Mouse (Mus musculus) gastrocnemius, postnatal 36 days (tissue): ENCODE measurements around the gene Mvb12a. TPM values are rescaled to one million over a fixed set of nuclear protein-coding genes. Genes with fewer than 3 reads are reported as not detected.
"Not testable (repeated sequence)": the region's sequence is repeated elsewhere in the genome, so short reads cannot be mapped to it uniquely, and the experiment has no call there.

ENCODE experiments used
- DNase-seq, 2 experiments: peaks; one replicate each; pipeline ENCODE4 v3.0.0; 2022
- intact Hi-C: fragments of 180-260 bp; cut with DNase I; formaldehyde crosslinking; loops from one replicate; pipeline ENCODE4 v1.15.1; 2025
- long read RNA-seq, 2 experiments: library from polyadenylated mRNA; stranded (forward); transcript quantifications; one replicate each; pipeline ENCODE4 v2.0.0; 2021
- total RNA-seq, 2 experiments: library from RNA; stranded (reverse); gene quantifications; 2 replicates each; pipeline ENCODE4 v1.2.3; 2021

Mvb12a gene
- 10 to 100 TPM; 20.8 to 24.8 TPM for total RNA-seq
- long read RNA-seq, experiment 1, transcript Mvb12a-201 (9 exons, 1,062 nt): major isoform, 20 of 27 reads
- long read RNA-seq, experiment 1, partial matches to known transcripts: 4 of 27 reads
- long read RNA-seq, experiment 1, other reads (novel, unspliced or antisense): 3 of 27 reads
- long read RNA-seq, experiment 2, transcript Mvb12a-201 (9 exons, 1,062 nt): major isoform, 20 of 27 reads
- long read RNA-seq, experiment 2, partial matches to known transcripts: 4 of 27 reads
- long read RNA-seq, experiment 2, other reads (novel, unspliced or antisense): 3 of 27 reads

DNA sequence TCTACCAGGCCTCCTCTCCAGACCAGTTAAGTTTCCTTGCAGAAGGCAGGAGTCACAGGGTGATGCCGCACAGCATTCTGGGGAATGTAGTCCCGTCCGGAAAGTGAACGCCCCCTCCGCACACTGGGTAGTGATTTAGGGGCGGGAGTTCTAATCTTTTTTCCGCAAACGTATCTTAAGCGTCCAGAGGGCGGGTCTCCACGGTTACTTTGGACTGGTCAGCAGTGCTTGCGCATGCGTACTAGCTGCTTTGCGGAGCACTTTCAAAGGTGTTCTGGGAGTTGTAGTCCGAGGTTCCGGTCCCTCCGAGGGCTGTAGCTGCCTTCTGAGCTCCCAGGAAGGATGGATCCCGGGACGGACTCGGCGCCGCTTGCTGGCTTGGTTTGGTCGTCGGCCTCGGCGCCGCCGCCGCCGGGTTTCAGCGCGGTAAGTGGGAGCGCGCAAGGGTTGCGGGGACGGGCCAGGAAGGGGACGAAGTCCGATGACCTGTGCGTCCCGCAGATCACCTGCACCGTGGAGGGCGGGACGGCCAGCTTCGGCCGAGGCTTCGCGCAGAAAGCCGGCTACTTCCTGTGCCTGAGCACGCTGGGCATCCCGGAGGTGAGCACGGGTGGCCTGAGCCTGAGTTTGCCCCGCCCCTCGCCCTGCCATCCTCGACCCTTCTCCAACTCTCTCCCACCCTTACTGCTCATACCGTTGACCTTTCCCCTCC is at the start of gene Mvb12a:
Mvb12a (plus strand) TSS at position 291 of the 712 bp plus-strand sequence.
- DNase-seq: peak; percentile 90 to 97
- intact Hi-C loops: loop anchor here (10.0 kb wide), 1 partner anchor 382 kb away; no protein-coding TSS in a partner anchor

DNA sequence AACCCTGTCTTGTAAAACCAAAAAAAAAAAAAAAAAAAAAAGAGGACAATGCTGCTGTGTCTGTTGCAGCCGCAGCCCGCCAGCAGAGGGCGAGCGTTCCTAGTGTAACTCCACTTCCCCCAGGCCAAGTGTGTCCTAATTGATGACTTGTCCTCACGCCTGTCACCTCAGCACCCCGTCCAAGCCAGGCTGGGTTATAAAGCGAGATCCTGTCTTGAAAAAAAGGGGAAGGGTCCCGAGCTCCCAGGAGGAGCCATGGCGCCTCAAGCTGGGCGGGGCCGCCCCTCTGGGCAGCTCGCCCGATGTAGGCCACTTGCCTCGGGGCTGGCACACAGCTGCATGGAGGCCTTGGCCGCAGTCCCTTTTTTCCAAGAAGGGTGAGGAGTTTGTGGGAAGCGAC is 47.7 kb upstream of the Mvb12a start:
- intact Hi-C loops: loop anchor here (1.0 kb wide), 1 partner anchor 26 kb away; no protein-coding TSS in a partner anchor
- DNase-seq: peak; percentile 78 to 79

DNA sequence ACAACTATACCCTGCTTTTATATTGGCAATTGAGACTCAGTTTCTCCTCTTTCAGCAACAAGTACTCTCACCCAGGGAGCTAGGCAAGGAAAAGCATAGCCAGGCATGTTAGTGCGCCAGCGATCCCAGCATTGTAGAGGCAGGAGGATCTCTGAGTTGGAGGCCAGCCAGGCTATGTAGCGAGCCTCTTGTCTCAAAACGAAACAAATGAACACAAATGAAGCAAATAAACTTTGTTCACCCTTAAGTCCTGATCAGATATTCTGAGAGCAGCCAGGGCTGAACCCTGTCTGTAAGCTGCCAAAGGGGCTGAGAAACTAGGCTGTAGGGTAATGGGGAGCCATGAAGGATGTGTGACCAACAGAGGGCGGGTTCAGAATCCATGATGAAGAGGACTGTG is 46.9 kb upstream of the Mvb12a start:
- DNase-seq: no peak
- intact Hi-C loops: loop anchor here (1.0 kb wide), 1 partner anchor 25 kb away; no protein-coding TSS in a partner anchor

DNA sequence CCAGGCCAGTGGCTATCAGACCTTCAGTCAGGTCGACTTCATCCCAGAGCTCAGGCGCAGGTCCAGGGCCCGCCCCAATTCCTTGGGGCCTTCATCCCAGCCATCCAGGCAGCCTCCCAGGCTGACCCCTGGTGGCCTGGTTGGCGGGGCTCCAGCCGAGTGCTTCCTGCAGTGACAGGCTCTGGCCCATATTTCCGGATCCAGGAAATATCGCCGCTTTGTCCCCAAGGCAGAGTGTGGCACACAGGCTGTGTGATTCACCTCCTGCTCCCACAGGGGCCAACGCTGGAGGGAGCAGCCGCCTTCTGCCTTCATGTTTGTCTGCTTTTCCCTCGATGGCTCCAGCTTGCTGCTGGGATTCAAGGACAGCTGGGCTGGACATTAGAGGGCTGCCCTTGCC is 46.2 kb upstream of the Mvb12a start:
- DNase-seq: peak; percentile 85 to 89
- intact Hi-C loops: no loop called here

DNA sequence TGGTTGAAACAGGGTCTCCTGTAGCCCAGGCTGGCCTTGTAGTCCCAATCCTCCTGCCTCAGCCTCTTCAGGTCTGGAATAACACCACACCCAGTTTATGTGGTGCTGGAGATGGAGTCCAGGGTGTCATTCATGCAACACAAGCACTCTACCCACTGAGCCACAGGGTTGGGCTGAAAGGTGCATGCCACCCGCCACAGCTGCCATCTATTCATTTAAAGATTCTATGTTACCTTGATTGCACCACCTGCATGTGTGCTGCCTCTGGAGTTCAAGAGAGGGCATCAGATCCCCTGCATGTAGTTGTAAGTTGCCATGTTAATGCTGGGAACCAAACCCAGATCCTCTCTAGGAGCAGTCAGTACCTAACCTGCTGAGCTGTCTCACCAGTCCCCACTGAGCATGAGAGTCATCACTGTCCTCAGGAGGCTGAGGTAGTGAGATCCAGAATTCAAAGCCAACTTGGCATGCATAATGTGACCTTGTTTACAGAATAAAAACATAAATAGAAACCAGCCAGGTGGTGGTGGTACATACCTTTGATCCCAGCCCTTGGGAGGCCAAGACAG is 45.6 kb upstream of the Mvb12a start:
- DNase-seq: no peak
- intact Hi-C loops: loop anchor here (1.0 kb wide), 1 partner anchor 19 kb away; no protein-coding TSS in a partner anchor

DNA sequence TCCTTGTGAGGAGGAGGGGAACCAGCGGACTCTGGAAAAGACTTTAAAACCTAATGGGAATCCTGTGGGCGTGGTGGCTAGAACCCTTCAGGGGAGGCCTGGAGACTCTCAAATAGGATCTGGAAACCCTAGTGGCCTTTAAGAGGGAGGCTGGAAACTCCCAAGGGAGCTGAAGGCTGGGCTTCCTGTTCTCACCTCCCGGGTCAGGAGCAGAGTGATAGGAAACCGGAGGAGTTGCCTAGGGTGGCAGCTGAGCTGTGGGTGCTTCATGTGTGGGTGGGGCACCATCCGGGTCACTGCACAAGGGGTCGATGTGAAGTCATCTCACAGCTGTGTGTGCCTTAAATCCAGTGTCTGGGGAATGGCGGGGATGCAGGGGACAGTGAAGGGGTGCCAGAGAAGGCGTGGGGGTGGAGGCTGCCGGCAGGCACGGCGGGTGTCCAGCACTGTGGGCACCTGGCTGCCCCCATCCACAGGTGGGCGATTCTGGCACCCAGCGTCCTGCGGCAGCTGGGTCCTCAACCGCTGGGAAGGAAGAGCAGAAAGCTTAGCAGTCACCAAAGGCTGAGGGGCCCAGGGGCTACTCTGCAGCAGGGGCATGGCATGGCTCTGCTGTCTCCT is 44.7 kb upstream of the Mvb12a start:
- intact Hi-C loops: loop anchor here (1.0 kb wide), 1 partner anchor 18 kb away; no protein-coding TSS in a partner anchor
- DNase-seq: no peak

DNA sequence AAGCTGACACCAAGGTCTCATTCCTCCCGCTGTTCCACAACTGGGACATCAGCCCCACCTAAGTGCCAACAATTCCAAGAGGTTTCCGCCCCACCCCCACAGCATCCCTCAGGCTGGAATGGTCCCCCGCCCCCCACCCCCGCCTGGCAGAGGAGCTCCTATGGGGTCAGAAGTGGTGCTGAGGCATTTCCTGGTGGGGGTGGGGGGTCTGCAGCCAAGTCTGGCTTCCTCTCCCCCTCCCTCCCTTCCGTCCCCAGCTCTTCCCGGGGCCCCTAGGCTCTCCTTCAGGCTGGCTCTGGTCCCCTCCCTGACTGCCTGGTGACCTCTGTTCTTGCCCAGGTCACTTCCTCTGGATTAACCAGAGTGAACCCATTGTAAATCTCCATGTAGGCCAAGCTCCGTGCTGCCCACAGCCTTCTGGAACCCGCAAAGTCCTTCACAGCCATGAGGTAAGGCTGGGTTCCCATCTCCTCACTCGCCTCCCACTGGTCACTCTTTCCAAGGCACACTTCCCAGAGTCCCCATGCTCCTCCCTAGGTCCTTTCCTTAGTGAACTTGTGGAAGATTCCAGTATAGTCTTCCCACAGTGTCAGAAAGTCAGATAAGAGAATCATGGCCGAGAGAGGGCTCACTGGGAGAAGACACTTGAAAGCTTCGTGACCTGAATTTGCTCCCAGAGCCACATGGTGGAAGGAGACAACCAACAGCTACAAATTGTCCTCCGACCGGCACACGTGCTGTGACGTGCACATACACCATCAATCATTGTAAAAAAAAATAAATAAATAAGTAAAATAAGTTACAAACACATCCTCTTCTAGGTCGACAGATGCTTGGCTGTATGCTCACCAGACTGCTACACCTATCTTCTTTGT is 43.7 kb upstream of the Mvb12a start:
- no peak for DNase-seq
- intact Hi-C loops: no loop called here

DNA sequence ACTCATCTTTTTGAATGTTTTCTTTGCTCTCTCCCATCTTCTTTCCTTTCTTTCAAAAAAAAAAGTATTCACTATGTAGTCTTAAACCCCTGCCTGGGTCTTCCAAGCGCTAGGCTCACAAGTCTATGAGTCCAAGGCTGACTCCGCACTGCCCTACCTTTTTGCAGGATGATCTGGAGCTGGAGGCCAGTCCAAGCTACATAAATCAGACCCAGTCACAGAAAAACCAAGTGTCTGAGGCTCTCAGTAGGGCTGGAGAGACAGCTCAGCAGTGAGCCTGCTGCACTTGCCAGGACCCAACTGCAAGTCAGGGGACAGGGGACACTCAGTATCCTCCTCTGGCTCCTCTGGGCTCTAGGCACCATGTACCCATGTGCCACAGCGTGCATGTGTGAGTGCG is 38.4 kb upstream of the Mvb12a start:
- intact Hi-C loops: no loop called here
- no peak for DNase-seq

DNA sequence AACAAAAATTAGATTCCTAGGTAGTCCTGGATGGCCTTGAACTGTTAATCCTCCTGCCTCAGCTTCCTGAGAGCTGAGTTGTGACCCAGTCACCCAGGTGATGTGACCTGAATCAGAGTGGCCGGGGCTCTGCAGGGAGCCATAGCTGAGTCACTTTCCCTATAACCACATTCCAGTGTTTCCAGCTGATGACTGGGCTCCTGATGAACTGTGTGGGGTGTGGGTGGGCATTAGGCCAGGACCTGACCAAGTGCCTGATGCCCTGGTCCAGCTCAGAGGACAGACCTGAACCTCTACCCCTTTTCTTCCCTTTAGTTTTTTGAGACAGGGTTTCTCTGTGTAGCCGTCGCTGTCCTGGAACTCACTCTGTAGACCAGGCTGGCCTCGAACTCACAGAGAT is 37.4 kb upstream of the Mvb12a start:
- no peak for DNase-seq
- intact Hi-C loops: no loop called here

DNA sequence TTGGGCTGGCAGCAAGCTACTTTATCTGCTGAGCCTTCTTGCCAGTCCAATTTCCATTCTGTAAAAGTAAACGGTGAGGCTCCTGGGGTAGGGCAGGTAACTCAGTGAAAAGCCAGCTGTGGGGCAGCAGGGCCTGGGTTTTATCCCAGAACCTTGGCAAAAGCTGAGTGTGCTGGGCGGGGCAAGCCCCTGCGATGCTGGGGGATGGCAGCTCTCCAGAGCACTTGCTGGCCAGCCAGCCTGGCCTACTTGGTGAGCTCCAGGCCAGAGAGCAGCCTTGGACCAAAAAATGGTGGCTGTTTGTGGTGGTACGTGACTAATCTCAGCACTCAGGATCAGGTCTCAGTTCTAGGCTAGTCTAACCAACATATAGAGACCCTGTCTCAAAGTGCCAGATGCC is 36.7 kb upstream of the Mvb12a start:
- DNase-seq: peak in 1 of 2 experiments; percentile 45
- intact Hi-C loops: no loop called here

DNA sequence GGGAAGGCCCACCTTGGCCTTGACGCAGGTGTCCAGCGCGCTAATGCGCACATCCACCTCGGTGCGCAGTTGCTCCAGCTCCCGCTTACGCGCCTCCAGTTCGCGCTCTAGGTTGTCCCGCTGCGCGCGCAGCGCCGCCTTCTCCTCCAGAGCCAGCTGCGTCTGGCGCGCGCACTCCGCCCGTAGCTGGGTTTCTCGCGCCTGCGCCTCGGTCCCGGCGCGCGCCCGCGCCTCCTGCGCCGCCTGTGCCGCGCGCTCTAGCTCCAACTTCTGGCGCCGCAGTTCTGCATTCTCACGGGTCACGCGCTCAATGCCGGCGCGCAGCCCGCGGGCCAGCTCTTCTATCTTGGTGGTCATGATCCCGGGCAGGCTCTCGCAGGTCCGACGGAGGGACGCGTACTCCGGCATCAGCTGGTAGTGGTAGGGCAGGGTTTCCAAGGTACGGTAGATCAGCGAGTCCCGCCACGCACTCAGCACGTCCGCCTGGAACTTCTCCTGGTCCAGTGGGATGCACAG is 35.1 kb upstream of the Mvb12a start:
- DNase-seq: peak; percentile 69 to 74
- intact Hi-C loops: no loop called here

DNA sequence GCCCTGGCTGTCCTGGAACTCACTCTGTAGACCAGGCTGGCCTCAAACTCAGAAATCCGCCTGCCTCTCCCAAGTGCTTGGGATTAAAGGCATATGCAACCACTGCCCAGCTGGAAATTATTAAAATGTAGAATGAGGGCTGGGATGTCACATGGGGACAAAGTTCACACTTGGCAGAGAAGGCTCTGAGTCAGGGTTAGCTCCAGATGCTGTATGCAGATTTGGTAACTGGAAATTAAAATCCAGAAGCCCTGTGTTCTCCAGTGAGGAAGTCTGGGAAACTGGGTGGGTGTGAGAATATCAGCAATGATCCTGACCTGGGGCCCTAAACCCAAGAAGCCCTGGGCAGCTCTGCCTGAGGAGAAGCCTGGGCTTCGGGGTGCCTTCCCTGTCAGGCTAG is 33.4 kb upstream of the Mvb12a start:
- intact Hi-C loops: no loop called here
- DNase-seq: no peak

DNA sequence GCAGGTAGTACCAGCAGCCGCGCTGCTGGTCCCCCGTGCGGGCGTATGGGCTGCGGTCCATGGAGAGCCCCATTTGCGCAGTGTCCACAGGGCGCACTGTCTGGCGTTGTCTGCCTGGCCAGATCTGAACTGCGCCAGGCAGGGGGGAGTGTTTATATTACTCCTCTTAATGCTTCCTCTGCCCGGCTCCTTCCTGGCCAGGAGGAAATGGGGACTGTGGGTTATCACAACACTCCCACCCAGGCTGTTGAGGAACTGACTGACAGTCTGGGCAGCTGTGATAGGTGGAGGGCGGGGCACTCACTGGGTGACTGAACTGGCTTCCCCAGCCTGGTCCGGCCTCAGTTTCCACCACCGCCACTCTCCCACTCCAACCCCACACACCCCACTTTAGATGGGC is 31.1 kb upstream of the Mvb12a start, which contains the start of gene Plvap:
Plvap (minus strand) TSS at position 109 of the 400 bp plus-strand sequence.
- intact Hi-C loops: no loop called here

DNA sequence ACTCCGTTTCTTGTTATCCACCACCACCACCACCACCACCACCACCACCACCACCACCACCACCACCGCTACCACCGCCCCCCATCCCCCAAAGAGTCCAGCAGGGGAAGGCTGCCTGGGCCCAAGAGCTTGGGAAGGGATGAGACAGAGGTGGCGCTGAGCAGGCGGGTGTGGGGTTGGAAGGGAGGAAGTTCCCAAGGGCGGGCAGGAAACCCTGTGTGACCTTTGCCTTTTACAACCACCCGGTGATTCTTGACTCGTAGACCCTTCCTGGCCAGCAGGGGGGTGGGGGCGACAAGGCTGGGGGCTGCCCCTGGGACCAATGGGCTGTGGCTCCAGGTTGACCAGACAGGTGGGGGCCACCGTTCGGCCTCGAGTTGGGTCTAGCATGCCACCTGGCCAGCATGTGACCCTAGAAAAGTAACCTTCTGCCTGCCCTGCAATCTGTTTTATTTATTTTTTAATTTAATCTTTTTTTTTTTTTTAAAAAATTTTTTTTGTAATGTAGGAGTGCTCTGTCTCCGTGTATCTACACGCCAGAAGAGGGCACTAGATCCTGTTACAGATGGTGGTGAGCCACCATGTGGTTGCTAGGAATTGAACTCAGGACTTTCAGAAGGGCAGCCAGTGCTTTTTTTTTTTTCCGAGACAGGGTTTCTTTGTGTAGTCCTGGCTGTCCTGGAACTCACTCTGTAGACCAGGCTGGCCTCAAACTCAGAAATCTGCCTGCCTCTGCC is 29.5 kb upstream of the Mvb12a start:
- no peak for DNase-seq
- intact Hi-C loops: no loop called here

More for the DNA sequence above, 31.1 kb upstream of the Mvb12a start, which contains the start of gene Plvap:
- no peak for DNase-seq

DNA sequence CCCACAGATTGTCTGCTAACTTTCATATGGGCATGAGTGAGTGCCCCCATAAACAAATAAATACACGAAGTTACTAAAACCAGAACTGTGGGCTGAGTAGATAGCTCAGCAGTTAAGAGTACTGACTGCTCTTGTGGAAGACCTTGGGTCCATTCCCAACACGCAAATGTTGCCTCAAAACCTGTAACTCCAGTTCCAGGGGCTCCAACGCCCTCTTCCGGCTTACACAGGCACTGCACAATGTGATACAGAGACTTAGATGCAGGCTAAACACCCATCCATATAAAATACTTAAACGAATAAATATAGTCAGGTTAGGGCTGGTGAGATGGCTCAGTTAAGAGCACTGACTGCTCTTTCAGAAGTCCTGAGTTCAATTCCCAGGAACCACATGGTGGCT is 27.7 kb upstream of the Mvb12a start:
- intact Hi-C loops: no loop called here
- no peak for DNase-seq

DNA sequence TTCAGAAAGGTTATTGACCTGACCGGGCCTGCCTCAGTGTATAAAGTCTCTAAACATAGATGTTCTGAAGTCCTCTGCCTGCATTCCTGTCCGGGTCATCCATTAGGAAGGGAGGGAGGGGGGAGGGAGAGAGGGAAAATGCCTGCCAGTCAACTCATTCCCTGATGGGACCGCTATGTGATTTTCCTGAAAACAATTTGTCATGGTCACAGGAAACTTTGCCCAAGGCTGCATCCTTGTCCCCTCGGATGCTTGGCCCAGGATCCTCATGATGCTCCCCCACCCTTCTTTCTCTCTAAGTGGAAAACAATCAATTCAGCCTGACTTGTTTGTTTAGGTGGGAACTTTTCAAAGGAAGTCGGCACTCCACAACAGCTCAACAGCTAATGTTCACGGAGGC is 25.9 kb upstream of the Mvb12a start:
- DNase-seq: no peak
- intact Hi-C loops: loop anchor here (1.0 kb wide), 1 partner anchor 19 kb away; no protein-coding TSS in a partner anchor

DNA sequence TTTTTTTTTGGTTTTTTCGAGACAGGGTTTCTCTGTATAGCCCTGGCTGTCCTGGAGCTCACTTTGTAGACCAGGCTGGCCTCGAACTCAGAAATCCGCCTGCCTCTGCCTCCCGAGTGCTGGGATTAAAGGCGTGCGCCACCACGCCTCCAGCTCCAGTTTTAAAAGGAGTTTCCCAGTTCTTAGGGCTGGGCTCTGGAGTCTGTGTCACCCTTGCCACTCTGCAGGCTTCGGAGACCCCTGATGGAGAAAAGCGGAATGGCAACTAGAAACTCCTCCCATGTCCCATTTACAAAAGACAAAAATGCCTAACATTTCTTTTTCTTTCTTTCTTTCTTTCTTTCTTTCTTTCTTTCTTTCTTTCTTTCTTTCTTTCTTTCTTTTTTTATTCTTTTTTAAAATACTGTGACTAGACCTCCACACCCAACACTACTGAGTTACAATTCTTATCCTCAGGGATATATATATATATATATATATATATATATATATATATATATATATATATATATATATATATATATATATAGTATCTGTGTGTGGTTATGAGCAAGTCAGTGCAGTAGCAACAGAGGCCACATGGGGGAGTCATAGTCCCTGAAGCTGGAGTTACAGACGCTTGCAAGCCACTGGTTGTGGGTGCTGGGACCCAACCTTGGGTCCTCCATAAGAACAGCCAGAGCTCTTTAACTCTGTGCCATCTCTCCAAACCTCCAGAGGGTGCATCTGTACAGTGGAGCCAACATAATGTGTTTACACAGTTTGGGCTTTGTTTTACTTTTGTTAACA is 23.5 kb upstream of the Mvb12a start:
- DNase-seq: peak in 1 of 2 experiments; percentile 57
- intact Hi-C loops: not testable (repeated sequence)

DNA sequence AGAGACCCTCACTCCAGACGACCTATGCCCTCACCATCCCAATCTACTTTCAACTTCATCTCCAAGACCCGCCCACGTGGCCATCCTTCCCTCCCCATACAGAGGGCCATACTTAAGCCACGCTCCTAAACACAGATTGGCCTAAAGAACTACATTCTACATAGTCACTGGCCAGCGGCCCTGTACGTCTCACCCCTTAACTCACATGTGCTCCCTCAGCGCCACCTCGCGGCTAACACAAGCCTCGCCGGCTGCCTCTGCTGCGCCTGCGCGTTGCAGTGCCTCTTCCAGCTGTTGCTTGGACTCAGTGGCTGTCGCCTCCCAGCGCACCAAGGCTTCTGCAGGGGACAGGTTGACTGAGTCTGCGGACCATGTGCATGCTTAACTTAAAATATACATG is 21.1 kb upstream of the Mvb12a start:
- peak; percentile 94 to 96 for DNase-seq
- intact Hi-C loops: loop anchor here (1.0 to 2.0 kb wide), 2 partner anchors 26 to 81 kb away; no protein-coding TSS in a partner anchor
